Mouse (Mus musculus) adrenal gland, adult 2 months (tissue): ENCODE data around the gene Ccdc148. TPM values are rescaled to one million over a fixed set of nuclear protein-coding genes. Genes with fewer than 3 reads are reported as not detected.

ENCODE experiments used
- DNase-seq: peaks from one replicate; pipeline ENCODE4 v3.0.0; 2021
- polyA plus RNA-seq: library from polyadenylated mRNA; depleted of rRNA; stranded (reverse); fragments of >200 nt; gene quantifications from 2 replicates; pipeline ENCODE4 v1.2.3, GENCODE M21; 2012
- total RNA-seq, 2 experiments: library from RNA; stranded (reverse); gene quantifications; 2 replicates each; pipeline ENCODE4 v1.2.3; 2021

Ccdc148 gene
- total and polyA plus RNA-seq, 3 experiments, result 0.06 to 1.3 (median 1.1) TPM

DNA sequence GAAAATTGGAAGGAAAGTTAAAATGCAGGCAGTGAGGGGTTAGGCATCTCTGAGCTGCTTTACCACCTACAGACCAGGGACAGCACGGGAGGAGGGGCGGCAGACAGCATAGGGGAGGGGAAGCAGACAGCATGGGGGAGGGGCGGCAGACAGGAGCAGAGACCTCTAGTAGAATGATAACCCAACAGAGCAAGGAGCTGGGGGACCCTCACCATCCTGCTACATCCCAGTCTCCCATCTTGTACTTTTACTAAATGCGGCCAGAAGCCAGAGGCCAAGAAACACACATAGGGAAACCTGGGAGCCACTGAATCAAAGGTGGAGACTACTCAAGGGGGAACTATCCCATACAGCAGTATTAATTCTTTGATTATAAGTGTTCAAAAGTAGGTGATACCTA is 242.1 kb downstream of the Ccdc148 start:
- no peak for DNase-seq

DNA sequence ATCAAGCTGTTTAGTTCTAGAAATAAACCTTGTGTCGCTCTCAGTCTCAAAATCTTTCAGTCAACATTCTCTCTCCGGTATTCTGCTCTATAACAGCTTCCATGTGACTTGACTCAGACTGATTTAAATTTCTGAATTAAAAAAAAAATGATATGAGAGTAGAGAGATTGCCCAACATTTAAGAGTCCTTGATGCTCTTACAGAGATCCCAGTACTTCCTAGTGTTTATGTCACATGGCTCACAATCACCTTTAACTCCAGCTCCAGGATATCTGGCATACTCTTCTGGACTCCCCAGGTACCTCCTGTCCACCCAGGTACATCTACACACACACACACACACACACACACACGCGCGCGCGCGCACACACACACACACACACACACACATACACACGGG is 248.1 kb downstream of the Ccdc148 start:
- no peak for DNase-seq

DNA sequence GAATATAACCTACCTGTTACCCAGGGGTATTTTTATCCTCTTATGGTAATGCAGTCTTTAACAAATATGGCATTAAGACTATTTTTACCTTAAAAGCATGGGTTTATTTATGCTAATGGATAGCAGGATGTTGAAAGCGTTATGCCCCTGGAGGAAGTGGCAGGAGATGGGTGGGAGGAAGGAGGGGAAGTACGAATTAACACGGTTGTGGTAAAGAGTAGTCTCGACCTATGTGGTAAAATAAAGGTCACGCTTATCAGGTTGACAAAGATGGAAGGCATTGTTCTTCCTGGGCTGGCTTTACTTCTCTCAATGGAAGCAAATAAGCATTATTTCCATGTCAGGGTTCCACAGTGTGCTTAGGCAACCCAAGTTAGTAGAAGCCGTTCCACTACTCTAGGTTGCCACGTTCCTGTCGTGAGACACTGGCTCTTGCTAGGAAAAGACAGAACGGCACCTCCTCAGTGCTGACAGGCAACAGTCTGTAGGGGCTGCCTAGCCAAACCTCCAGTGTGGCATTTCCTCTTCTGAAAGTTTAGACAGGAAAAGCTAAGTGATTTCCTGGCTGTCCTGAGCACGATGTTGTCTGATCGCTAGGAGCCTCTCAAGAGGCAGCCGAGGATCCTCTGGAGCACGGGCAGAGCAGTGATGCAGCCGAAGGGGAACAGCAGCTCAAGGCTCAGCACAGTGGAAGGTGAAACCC is 253.5 kb downstream of the Ccdc148 start:
- no peak for DNase-seq

DNA sequence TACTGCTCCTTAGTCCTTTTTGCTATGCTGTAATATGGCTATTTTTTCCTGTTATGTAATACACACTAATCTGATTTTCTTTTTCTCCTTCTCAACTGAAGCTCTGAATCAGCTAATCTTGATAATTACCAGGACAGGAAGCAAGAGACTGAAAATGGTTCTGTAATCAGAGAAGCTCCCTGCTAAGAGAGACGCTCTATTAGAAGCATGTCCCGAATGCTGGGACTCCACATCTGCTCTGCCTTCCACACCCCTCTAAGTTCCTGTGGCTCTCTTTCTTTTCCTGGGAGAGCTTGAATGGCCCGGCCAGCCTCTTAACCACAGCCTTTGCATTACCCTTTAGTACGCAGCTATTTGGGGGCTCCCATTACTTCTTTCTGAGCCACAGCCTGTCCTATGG is 255.4 kb downstream of the Ccdc148 start:
- DNase-seq, result no peak

DNA sequence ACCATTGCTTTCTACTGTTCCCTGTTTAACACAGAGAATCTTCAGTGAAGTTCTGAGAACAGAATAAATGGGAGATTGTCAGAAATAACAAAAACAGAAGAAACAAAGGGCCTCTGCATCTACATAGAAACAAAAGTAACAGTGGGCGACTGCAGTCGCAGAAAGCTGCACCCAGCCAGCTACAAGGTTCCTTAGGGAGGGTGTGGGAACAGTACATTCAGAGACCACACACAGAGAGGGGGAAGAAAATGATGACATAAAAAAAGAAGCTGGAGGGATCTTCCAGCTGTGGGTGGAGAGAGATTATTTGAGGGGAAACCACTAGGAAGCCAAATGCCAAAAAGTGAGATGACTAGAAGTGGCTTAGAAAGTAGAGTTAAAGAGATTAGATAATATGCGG is 280.6 kb downstream of the Ccdc148 start:
- no peak for DNase-seq

- DNase-seq, result no peak
Measured at GRCm38 (mm10) chr2:58859134-58859533, 301.3 kb downstream of the Ccdc148 start, which contains the start of gene Gm11099. Gene Gm11099, plus strand, starts transcription at chr2:58859434.

DNA sequence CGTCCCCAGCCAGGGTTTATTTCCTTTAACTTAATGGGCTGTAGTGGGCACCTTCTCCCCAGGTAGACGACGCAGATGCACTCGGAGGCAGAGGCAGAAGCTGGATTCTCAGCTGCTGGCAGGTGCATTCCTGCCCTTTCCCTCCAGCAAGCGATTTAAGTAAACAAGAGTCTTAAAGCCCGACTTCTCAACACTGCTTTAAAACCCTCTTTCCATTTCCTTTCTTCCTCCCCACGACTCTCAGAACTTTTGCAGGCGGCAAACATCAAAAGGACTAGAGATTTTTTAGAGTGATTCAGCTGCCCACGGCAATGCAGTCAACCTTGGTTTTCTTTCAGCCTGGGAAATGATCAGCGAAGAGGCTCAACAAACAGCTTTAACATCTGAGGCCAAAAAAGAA is 316.0 kb downstream of the Ccdc148 start:
- DNase-seq, result peak; percentile 53

- DNase-seq, result no peak
Measured at GRCm38 (mm10) chr2:58842443-58842842, 318.0 kb downstream of the Ccdc148 start.

DNA sequence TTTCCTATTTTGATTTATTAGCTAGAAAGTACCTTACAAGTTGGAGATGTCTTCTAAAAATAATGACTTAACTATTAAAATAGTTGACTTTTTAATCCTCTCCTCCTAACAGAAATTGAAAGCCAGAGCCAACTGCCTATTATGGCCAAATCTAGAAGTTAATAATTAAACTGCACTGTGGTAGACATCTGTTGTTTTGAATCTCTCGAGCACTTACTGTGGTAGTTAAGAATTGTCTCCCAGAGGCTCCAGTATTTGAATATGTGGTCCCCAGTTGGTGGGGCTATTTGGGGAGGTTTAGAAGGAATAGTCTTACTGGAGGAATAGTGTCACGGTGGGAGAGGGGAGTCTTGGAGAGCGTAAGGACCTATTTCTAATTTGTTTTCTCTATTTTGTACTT is 319.5 kb downstream of the Ccdc148 start:
- DNase-seq, result no peak

DNA sequence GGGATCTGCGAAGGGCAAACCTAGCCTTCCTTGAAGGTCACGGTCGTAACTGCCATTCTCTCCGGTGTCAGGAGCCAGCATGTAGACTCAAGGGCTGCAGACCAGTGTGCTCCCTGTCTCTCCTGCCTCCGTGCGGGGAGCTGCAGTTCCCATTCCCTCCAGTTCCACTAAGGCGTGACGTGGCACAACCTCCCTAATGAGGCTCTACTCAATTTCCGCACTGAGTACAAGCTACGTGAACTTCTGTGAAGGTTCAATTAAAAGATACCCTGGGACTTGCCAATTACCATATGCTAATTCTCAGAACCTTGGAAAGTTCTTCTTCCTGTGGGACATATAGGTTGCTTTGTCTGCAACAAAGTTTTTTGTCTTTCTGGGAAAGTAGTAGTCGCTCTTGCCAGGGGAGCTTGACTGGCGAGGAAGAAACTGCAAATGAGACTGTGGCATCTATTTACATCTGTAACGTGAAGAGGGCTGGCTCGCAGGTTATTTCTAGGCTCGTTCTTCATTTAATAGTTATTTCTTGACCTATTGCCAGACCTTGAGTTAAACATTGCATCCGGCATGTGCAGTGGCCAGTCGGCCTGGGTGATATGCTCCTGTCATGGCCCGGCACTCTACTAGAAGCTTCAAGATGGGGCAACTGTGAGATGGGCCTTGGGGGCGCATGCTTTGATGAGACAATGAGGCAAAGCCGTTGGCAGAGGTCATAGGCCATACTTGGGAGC is 328.1 kb downstream of the Ccdc148 start:
- DNase-seq, result no peak

DNA sequence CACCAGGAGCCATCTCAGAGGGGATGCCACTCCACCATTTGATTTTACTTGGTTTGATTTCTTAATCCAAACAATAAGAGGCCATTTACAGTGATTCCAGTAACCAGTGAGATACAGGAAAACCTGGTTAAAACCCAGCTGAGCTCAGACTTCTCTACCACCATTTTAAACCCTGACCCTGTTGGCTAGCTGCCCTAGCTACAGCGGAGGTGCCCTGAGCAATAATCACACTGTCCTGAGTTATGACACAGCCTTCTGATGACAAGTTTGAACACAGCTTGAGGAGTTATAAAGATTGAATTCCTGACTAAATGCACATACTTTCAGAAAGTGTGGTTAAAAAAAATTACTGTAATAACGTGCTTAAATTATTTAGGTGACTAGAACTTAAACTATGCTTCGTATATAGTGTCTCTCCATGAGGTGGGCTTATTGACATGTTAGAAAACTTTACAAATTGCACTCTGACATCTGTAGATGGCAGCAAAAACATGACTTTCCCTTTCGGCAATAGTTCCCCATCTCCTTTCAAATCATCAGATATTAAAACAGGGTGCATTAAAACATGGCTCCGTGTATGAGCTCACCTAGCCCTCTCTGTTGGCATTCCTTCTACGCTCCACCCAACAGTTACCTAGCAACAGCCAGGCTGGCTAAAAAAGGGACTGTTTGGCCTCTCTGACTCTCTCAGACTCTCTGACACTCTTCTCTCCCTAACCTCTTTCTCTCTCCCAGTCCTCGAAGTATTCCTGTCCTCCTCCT is 330.3 kb downstream of the Ccdc148 start:
- DNase-seq, result peak; percentile 29

GRCm38 (mm10) chr2:58828910-58829600 is 331.4 kb downstream of the Ccdc148 start:
- DNase-seq, result no peak

DNA sequence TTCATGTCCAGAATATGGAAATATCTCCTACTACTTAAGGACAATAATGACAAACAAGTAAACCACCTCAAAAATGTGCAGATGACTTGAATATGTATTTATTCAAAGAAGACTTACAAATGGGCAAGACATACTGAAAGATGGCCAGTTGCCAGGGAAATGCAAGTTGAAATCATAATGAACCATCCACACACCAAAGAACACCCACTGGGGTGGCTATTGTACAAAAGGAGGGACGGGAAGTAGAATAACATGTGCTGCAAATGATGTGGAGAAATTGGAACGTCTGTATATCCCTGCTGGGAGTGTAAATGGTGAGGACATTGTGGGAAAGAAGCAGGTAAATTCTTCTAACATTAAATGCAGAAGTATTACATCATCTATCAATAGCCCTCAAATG is 347.5 kb downstream of the Ccdc148 start:
- DNase-seq, result no peak

DNA sequence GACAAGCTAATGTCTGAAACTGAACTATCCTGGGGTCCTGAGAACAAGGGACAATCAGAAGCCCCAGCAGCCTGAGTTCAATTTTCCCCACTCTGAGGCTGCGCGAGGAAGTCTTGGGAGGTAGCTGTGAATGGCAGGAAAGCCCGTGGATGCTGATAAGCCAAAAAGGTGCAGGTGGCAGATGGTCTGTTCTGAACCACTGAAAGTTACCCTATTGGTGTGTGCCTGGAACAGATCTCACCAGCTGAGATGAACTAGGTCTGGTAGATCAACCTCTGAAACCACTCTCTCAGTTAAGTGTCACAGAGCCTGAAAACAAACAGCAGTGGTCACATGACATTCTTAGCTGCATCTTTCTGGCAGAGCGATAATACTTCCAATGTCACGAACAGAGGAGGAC is 360.9 kb downstream of the Ccdc148 start:
- no peak for DNase-seq

GRCm38 (mm10) chr2:58799126-58799525 is 361.4 kb downstream of the Ccdc148 start:
- DNase-seq, result no peak

- DNase-seq, result no peak
Measured at GRCm38 (mm10) chr2:58797506-58797905, 363.0 kb downstream of the Ccdc148 start.

DNA sequence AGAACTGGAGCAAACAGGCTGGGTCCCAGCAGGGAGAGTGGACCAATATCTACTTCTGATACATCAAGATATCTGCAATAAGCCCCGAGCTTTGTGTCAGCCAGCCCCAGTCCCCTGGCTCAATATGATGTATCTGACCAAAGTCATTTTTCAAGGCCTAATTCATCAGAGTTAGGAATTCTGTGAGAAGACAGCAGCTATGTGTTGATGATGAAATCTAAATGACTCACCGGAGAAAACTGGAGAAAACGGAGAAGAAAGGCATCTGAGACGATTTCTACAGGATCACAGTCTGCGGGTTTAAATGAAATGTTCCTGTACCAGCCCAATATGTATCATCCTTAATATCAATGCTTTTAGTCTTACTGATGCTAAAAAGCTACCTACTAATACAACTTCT is 365.1 kb downstream of the Ccdc148 start:
- no peak for DNase-seq

DNA sequence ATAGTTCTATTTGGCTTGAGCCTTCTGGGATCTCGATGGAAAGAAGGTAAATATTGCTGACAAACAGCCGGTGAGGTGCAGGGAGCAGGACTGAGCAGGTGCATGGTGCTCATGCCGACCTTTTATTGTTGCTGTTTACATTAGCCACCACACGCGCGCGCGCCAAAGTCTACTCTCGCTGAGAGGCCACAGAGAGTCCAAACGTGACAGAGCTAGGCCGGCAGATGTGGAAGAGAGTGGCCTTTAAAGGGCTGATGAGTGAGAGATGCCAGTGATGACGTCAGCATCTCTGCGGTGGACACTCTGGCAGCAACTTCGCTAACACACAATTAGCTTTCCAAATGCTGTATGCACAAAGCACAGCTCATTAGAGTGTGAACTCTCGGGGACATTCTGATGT is 366.0 kb downstream of the Ccdc148 start:
- DNase-seq, result no peak

- DNase-seq, result no peak
Measured at GRCm38 (mm10) chr2:58790361-58790760, 370.1 kb downstream of the Ccdc148 start.

DNA sequence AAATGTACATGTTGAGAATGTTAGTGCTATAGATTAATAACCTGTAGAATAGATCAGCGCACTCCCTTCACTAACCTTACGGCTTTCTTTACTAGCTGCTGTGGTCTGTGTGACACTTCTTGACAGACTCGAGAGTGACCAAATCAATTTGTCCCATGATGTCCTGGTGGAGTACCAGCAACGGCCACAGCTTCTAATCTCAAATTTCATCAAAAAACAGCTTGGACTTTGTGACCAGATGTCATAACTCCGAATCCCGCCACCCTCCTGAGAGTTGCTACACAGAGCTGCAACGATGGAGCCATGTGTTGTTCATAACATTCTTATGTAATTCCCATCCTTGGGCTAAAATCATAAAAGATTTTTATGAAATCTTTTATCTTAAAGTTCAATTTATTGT is 370.5 kb downstream of the Ccdc148 start:
- no peak for DNase-seq

DNA sequence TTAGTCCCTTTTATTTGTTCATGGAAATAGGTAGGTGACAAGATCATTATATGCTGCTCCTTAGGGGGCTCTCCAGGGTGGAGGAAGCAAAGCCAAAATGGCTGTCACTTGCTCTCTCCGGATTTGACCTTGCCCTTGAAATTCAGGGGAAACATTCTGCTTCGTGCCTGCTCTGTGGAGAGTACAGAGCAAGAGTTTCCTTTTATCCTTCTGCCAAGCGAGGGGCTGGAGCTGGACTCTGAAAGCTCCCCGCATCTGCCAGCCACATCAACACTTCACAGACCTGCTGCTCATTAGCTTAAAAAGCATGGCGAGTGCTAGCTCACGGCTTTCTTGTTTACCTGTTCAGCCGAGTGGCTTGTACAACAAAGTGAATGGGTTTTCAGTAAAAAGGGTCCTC is 373.1 kb downstream of the Ccdc148 start:
- DNase-seq, result peak; percentile 18

DNA sequence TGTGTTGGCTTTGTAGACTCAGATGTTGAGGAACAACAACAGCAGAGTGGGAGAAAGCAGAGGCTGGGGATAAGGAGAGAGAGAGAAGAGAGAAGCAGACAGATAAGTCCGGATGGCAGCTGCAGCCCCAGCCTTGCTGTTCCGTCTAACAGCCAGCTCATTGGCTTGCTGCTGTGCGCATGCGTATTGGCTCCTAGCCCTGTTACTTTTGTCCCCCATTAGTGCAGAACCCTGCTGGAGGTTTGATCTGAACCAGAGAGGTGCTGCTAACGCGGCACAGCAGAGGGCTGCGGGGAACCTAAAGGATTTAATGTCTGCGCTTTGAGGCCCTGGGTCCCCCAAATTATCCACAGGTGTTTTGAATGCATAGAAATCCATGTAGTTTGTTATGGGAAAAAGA is 373.8 kb downstream of the Ccdc148 start:
- DNase-seq, result no peak
